In genomic region chr15:11037711-11038110, GRCm38 (mm10) we compare ENCODE assay signal across 9 mouse cellular contexts. TPM values are rescaled to one million over a fixed set of nuclear protein-coding genes. Genes with fewer than 3 reads are reported as not detected.
DNase-seq lines count a peak whose midpoint lies in the region.
"Had no signal": no experiment of that assay in that cellular context is flagged by ENCODE, and none has a peak within 500 bp of the region (broad histone marks: within the 10 kb centered on the region; RNA-seq: fewer than 3 reads in every experiment).

Gene Rxfp3, minus strand, starts transcription at chr15:11037991.

- H3K27me3 ChIP-seq in midbrain, embryonic 10.5 days (ENCODE audit: low read depth, poor library complexity, severe bottlenecking): peaks cover 70% of the 10 kb centered on the region

- peak within 1 kb of the TSS; percentile 53 for H3K4me3 ChIP-seq in midbrain, embryonic 10.5 days

- H3K27ac ChIP-seq in midbrain, embryonic 10.5 days (replicated peaks): no peak within 1 kb of the TSS

- no peaks in the 10 kb centered on the region for H3K36me3 ChIP-seq in midbrain, embryonic 10.5 days

- H3K9me3 ChIP-seq in midbrain, embryonic 10.5 days (replicated peaks): no peaks in the 10 kb centered on the region

- H3K4me1 ChIP-seq in midbrain, embryonic 10.5 days: peaks cover 32% of the 10 kb centered on the region

- DNase-seq in kidney, postnatal 10 days: peak; percentile 31
- DNase-seq in kidney, postnatal 25 days: no peak
- peak; percentile 39 for DNase-seq in embryo, embryonic 10 days (ENCODE audit: low spot score)
- peak; percentile 17 for DNase-seq in heart, postnatal 4 days
- no peak for DNase-seq in midbrain, embryonic 10.5 days (ENCODE audit: low spot score)
- DNase-seq in spleen, postnatal 36 days (ENCODE audit: low spot score in 2 of 2): no peak
- DNase-seq in ovary, postnatal 36 days (ENCODE audit: low spot score): no peak
- no peak for DNase-seq in cerebellum, adult 8-10 months

- WGBS in midbrain, embryonic 10.5 days: 2% methylated on average over 16 of the region's 16 CpGs

RNA-seq across cellular contexts. Expression of gene Rxfp3, which starts in this region (rescaled TPM):
- under 1 TPM; 0.05 to 0.09 TPM for total RNA-seq in heart, postnatal 4 days (2021)
- 0.33 and 0.82 TPM in 2 replicates for polyA plus RNA-seq in midbrain, embryonic 10.5 days (2016; fragmentation: Nextera tagmentation; extraction: Ambion mirVana)
- polyA plus RNA-seq: testis, adult 2 months had no signal

Comparison
In these comparisons a context has a peak if more than half of its experiments do, and no peak if none do; other contexts are left out.
1. DNase-seq: peak in kidney, postnatal 10 days (single experiment) and embryo, embryonic 10 days (single experiment); none in kidney, postnatal 25 days (0 of 2), midbrain, embryonic 10.5 days (single experiment), spleen, postnatal 36 days (0 of 2), ovary, postnatal 36 days (single experiment) and cerebellum, adult 8-10 months (single experiment).
2. Peak in DNase-seq in heart, postnatal 4 days; RNA of the gene not detected or under 1 TPM.